Mouse (Mus musculus): ENCODE measurements around the gene Abcg5.

Abcg5 gene

DNA sequence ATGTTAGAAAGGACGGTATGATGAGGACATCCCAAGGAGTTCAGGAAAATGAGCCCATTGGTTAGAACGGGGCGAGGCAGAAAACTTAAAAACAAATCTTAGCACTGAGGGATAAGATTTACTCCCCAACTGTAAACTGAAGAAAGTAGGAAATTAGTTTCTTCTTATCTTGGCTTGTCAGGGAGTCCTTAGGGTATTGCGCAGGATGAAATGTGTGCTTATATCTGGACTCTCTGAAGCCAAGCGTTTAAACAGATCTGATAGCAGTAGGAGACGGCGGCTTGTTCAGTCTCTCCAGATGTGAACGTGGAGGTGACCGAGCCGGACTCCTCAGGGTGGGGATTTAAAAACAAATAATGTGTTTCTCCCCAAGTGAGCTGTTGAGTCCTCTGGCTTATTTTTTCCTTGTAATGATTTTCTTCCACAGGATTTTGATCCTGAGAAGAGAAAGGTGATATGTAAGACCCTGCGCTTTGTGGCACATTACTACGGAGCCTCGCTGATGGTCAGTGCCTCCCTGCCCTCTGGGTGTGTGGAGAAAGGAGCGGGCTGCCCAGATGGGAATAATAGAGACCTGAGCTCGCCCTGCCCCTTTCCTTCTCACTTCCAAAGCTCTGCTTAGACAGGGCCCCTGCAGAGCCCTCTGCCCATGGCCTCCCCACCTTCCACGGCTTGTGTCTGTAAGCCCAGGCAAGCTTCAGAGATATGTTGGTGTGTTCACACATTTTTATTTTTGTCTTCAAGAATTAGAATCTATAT lies 38.3 kb downstream of the Abcg5 start:
- DNase-seq (ENCODE audit: low spot score in 2 of 2): no peak

DNA sequence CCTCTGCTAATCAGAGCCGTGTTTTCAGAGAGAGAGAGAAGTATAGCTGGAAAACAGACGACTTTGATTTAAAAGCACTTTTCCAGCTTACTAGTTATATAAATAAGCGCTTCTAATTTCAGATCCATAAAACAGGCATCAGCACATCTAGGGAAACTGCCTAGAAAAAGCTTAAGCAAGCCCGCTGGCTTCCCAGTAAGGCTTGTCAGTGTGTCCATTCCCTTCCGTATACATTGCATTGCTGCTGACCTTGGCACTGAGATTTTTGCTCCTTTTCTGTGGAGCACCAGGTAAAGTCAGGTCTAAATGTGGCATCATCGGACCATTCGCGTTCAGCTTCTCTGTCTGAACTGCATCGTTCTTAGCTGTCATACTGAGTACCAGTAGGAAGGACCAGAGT lies 40.5 kb downstream of the Abcg5 start:
- no peak for DNase-seq (ENCODE audit: low spot score in 2 of 2)

DNA sequence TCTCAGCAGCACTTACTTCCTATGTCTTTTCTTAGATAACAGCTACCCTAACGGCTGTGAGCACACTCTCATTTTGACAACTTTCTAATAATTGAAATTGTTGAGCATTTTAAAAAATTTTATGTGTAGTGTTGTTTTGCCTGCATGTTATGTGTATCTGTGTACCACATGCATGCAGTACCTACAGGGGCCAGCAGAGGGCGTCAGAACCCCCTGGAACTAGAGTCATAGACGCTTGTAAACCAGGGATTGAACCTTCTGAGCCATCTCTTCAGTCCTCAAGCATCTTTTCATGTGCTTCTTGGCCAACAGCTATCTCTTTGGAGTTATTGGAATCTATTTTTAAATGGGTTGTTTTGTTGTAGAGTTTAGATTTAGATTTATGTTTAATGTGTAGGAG lies 40.9 kb downstream of the Abcg5 start:
- DNase-seq (ENCODE audit: low spot score in 2 of 2): no peak

DNA sequence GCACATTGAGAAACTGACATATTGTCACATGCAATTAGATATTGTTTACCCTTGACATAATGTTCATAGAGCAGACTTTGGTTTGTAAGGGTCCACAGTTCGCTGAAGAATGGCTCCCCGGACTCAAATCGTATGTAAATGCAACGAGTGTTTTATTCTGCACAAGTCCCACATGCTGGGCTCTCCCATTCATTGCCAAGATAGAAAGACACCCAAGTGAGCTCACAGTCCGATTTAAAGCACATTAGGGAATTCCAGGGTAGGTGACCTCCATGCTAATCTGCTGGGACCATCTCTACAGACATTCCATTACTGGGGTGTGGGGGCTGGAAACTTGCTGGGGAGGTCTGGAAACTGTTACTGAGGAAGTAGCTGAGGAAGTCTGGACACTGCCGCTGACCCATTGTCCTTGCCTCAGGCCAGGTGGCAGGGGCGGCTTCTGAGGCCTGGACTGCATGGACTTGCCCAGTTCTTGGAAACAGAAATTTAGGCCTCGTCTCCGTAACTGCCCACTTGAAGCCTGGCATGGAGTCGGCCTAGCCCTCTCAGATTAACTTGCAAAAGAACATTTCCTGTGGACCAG lies 42.9 kb downstream of the Abcg5 start:
- DNase-seq (ENCODE audit: low spot score in 2 of 2): no peak

DNA sequence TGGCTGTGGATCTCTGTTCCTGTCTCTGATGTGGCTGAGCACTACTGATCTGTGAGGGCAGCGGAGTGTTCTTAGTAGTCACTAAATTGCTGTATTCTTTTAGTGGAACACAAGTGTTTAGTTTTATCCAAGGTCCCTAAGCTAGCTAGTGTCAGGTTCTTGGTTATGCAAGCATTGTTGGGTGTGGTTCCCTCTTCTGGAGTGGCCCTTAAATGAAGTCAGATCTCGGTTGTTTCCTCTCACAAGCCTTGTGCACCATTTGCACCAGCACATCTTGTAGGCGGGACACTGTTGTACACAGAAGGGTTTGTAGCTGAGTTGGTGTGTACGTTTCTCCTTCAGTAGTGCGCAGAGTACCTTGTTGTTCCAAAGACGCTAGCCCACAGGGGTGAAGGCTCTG lies 44.8 kb downstream of the Abcg5 start:
- DNase-seq (ENCODE audit: low spot score in 2 of 2): no peak

DNA sequence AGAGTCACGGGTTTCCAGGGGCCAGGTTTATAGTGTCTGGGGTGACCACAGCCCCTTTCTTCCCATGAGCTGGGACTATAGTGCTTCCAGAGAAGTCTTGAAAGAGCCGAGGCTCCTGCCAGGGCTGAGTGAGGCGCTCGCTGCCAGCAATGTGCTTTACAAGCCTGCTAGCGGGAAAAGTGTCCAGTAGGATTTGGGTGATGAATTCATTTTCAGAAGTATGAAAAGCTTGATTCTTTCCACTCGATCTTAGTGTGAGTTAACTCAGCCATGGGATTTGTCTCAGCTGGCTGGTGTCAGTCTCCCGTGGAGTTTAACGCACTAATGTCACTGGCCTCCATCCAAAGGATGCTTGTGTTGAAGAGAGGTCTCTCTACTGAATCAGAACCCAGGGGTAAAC lies 46.5 kb downstream of the Abcg5 start:
- DNase-seq (ENCODE audit: low spot score in 2 of 2): no peak

DNA sequence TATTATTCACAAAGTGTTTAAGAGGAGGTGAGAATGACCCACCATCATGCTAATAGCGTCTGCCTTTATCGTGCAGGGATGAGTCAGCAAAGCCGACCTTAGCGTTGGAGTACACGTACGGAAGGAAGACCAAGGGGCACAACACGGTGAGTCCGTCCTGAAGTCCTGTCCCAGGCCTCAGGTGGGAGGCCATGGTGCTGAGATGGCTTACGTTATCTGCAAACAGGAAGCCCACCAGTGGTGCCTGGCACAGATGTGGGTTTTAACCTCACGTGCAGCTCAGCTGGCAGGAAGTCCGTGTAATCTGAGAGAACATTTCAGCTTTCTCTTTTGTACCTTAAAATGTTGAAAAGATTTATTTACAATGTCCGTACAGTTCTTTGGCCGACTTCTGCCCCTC lies 49.4 kb downstream of the Abcg5 start:
- DNase-seq (ENCODE audit: low spot score in 2 of 2): no peak

DNA sequence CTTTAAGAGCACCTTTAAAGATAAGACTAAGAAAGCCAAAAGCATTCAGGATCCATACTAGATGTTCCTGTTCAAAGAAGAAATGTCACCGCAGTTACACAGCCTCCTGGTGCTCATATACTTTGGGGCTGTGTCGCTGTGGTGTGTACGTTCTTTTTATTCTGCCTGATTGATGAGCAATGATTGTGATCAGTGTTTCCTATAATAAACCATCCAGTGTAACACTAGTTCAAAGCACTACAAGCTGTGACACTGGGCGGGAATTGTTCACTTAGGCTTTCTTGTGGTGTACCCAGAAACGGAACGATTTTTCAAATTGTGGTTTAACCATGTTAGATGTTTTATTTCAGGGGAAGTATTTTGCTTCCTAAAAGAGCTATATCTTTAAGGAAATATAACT lies 51.0 kb downstream of the Abcg5 start:
- no peak for DNase-seq (ENCODE audit: low spot score in 2 of 2)

DNA sequence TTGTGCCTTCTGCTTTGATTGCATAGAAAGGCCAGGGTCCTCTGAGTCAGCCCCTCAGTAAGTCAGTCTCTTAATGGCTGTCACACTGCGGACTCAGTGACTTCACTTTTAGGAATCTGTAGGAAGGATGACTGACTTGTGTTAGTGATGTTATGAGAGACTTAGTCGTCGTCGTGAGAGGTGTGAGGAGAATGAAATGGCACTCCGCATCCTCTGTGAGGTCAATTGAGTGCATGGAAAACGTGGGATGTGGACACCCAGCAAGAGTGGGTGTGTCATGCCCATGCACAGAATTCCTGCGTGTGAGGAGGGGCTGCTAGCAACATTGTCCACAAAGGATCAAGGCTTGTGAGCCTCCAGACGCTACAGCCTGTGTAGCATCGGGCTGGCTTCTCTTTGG lies 54.2 kb downstream of the Abcg5 start:
- DNase-seq (ENCODE audit: low spot score in 2 of 2): no peak

DNA sequence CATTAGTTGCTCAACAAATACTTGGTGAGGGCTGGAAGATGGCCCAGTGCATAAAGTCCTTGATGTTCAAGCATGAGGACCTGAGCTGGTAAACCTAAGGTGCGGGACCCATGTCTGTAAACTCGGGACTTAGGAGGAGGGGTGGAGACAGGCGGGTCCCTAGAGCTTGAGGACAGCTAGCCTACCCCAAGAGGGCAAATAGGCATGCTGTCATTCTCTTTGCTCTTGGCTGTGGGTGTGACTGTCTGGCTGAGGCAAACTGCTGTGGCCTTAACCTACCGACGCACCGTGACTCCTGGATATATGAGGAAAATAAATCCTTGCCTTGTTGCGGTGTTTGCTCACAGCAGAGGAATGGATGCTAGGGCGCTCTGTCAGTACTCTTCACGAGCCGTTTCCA lies 55.1 kb downstream of the Abcg5 start:
- no peak for DNase-seq (ENCODE audit: low spot score in 2 of 2)

DNA sequence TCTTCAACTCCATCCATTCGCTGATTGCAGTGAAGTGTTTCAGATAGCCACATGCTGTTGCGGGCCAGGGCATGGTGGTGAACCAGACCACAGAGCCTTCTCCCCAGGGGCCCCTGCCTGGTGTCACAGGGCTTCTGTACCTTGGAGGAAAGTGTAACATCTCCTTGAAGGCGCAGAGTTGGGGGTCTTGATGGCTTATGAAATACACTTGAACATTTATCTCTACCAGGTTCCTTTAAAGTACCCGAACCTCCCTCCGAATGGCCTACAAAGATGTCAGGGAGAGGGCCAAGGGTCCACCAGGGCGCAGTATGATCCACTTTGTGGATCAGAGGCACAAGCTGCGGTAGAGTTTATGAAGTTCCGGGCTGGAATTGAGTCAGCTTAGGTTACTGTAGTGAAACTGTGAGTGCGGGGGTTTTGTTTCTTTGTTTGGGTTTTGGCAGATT lies 55.9 kb downstream of the Abcg5 start:
- peak in 1 of 2 experiments; percentile 12 for DNase-seq (ENCODE audit: low spot score in 2 of 2)

DNA sequence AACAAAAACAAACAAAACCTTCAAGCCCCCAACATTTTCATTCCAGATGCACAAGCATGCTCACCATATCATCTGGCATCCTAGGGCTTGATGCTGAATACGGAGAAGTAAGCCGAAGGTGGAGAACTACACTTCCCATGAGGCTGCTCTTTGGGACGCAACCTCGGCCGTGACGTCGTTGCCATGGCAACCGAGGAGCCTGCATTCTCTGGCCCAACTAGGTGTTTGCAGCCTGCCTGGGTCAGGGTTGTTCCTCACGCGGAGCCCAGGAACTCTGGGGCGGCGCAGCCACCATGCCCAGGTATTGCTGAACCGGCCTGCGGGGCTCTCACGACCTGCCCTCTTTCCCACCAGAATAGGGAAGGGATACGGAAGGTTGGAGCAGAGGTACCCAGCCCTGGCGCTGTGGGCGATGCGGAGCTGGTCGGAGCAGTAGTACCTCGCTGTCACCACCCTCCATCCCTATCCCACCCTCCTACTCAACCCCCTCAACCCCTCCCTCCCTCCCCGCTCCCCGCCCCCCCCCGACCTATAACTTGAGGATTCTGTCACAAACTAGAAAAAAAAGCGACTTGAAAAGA lies 56.4 kb downstream of the Abcg5 start, which contains the start of gene Dync2li1:
Dync2li1 (plus strand) TSS at position 221 of the 581 bp plus-strand sequence.
- peak; percentile 64 to 78 for DNase-seq (ENCODE audit: low spot score in 2 of 2)

DNA sequence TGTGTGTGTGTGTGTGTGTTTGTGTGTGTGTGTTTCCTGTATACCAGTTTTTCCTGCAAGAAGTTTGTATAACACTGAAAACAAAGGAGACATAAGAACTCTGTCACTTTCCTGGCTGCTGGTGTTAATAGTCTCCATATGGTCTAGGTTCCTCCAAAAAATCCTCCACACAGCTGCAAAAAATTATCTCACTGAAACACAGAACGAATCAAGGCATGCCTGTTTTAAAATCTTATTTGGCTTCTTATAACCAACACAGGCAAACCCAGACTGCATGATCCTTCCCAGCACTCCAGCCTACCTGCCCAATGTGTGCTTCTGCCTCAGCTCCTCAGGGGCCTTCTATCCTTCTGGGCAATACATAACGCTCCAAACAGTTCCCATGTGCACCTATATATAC lies 59.9 kb downstream of the Abcg5 start:
- no peak for DNase-seq (ENCODE audit: low spot score in 2 of 2)

DNA sequence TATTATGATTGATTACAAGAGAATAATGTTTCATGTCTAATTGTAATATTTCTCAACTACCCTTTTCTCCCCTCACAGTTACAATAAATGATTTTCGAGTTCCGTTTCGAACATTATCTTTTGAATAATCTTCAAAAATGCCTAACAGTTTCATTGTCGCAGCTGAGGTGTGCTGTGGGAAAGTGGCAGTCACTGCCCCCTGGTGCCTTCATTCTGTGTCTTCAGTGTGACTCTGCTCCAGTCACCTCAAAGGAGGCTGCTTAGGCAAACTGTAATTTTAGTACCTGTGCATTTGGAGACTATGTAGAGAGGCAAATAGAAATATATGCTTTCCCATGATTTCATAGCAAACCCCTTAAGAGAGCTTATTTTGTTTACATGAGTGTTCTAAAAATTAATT lies 60.8 kb downstream of the Abcg5 start:
- DNase-seq (ENCODE audit: low spot score in 2 of 2): no peak

DNA sequence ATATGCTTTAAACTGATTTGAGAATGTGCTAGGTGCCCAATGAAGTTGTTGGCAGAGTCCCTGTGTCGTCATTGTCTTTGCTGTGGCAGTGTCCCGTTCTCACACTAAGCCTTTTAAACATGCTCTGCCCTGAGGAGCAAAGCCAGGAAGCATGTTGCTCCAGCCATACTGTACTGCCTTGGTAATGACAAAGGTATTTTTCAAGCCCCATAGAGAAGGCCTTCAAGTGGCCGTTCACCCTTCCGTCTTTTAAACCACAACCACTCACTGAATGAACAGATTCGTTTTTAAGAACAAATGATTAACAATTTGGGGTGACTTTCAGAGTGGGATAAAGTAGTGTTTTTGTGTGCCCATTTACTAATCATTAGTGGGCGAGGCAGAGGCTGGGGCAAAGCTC lies 61.6 kb downstream of the Abcg5 start:
- DNase-seq (ENCODE audit: low spot score in 2 of 2): no peak

DNA sequence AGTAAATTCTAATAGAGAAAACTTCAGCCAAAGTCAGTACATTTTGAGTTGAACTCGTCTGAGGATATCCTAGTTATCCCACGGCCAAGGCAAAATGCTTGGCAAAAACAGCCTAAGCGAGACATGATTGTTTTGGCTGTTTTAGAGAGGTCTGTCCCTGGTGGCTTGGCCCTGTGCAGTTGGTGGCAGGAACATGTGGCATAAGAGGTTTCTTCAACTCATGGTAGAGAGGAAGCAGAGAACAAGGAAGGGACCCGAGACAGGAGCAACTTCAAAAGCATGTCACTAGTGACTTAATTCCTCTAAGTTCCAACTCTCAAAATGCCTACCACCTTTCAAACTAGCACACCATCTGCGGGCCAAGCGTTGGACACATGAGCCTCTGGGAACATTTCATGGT lies 62.2 kb downstream of the Abcg5 start:
- DNase-seq (ENCODE audit: low spot score in 2 of 2): no peak

DNA sequence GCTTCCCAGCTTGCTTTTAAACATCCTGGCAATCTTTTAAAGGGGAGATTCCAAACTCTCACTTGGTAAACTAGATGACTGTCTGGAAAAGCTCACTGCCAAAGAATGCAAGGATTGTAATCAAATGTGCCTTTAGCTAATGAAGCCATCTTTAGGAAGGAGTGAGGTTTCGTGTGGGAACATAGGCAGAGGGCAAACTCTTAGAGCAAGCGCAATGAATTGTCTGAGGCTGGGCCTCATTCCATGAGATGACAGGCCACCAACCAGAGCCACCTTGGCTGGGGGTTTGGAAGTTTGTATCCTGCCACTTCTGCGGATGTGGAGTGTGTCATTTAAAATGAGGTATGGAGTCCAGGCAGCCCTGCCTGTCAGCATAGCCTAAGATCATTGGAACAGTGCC lies 62.7 kb downstream of the Abcg5 start:
- no peak for DNase-seq (ENCODE audit: low spot score in 2 of 2)

DNA sequence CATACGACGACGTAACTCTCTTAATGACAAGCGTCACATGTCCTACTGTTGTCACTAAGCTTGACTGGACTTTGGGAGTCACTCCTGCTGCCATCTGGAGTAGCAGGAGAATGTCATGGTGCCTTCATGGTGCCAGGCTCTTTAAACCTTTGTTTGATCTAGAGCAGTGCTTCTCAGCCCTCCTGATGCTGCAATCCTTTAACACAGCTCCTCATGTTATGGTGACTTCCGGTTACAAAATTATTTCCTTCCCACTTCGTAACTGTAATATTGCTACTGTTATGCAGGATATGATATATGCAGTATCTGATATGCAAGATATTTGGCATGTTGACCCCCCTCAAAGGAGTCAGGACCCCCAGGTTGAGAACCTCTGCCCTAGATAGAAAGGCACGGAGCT lies 63.7 kb downstream of the Abcg5 start:
- DNase-seq (ENCODE audit: low spot score in 2 of 2): no peak

DNA sequence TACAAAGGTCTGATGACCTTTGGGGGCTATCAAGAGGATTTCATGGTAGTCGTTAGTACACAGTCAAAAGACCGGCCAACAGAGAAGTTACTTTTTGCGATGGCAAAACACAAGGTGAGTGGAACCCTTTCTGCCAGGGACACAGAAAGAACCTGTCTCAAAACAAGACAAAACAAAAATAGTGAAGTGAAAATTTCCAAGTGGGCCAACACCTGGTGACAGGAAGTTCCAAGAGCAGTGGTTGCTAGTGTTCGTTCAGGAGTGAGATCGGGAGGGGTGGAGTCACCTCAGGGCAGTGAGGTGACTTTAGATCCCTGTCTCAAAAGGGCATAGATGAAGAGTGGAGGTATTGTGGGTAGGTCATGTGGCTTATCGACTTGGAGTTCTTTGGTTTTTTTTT lies 64.9 kb downstream of the Abcg5 start:
- DNase-seq (ENCODE audit: low spot score in 2 of 2): no peak

DNA sequence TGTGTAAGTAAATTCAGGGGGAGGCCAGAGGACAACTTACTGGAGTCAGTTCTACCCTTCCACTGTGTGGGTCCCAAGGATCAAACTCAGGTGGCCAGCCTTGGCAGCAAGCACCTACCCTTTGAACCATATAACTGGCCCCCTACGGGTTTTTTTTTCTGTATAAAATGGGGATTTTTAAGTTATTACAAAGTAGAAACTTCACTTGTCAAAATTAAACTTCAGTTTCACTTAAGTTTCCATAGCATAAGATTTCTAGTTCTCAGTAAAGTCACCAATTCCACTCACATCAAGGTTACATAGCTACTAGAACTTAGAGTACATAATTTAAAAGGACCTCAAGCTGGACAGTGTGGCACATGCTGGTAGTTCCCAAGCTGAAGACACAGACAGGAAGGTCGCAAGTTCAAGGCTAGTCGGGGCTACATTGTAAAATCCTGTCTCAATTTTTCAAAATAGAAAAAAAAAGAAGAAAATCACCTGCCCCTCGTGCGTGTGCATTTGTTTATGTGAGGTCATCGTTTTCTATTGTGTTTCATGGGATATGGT lies 66.2 kb downstream of the Abcg5 start:
- DNase-seq (ENCODE audit: low spot score in 2 of 2): no peak

DNA sequence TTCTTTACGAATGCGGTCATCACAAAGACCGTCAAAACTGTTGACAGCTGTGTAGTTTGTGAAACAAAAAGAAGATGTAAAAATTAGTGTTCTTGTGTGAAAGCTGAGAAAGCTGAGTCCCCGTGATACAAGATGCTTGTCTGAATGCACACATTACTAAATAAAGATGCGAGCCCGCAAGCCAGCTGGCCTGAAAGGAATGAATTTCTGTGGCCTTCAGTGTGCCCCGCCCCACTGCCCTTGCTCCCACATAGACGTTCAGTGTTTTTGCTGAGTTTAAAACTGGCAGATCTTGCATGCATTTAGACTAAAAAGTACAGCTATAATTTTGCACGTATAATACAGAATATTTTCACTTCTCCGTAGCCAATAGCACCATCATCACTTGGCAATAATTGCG lies 67.0 kb downstream of the Abcg5 start:
- no peak for DNase-seq (ENCODE audit: low spot score in 2 of 2)

DNA sequence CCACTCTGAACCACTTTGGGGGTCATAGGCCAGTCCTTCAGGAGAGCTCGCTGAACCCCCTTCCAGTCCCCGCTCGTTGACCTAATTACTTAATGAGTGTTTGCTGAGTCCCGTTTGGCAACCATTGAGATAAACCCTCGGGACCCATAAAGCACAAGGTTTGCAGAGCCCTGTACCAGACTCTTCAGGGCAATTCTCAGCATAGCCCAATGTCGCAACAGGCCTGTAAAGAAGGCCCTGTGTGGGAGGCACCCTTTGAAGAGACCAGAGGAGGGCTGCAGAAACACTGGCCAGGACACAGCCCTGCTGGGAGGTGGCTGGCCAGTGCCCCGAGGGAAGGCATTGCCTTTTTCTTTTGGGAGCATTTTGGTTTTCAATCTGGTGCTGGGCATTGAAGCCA lies 70.8 kb downstream of the Abcg5 start:
- DNase-seq (ENCODE audit: low spot score in 2 of 2): no peak

DNA sequence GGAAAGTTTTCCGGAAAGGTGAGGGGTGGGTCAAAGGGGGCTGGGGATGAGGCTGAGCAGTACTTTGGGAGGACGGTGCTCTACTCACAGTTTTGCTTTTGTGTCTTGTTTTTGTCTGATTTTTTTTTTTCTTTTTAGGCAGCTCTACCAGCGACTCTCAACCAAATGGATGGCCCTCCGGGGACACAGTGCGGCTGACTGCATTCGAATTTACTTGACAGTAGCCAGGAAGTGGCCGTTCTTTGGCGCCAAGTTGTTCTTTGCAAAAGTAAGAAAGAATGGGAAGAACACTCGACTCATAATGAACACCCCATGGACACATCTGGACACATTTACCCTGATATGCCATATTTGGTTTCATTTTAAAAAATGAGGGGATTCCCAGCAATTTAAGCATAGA lies 71.3 kb downstream of the Abcg5 start:
- no peak for DNase-seq (ENCODE audit: low spot score in 2 of 2)

All from urinary bladder, adult 18-20 months (tissue).